Mouse (Mus musculus) frontal cortex, adult (tissue): ENCODE measurements around the gene Mfsd14a.
A peak's percentile ranks its signal among the peaks of the same experiment; 100 is the strongest.

ENCODE experiments used
- ATAC-seq: cut with Nextera tagmentation; 2 replicates; pipeline ENCODE4 v1.9.2; 2017; ENCODE audit warnings: mild to moderate bottlenecking, moderate library complexity, mixed read lengths; ENCODE audit not compliant: low TSS enrichment

Mfsd14a gene

GRCm38 (mm10) chr3:116653278-116653945, 9.1 kb downstream of the Mfsd14a start:
- 0 out of 2 replicates have a peak, but pooled peaks have one; percentile 28 for ATAC-seq

- ATAC-seq, result peak; percentile 20
These were observed 10.4 kb downstream of the Mfsd14a start for GRCm38 (mm10) chr3:116652033-116652446.

- ATAC-seq, result peak; percentile 86
These were observed 11.8 kb downstream of the Mfsd14a start for GRCm38 (mm10) chr3:116650698-116651097.

- no peak for ATAC-seq
These were observed 13.7 kb downstream of the Mfsd14a start for GRCm38 (mm10) chr3:116648805-116649204.

- no peak for ATAC-seq
These were observed 16.1 kb downstream of the Mfsd14a start for GRCm38 (mm10) chr3:116646387-116646786.

GRCm38 (mm10) chr3:116642373-116642772, 20.1 kb downstream of the Mfsd14a start:
- ATAC-seq, result no peak

GRCm38 (mm10) chr3:116641811-116642371, 20.6 kb downstream of the Mfsd14a start:
- ATAC-seq, result no peak

- no peak for ATAC-seq
These were observed 22.5 kb downstream of the Mfsd14a start for GRCm38 (mm10) chr3:116640024-116640423.

- ATAC-seq, result no peak
These were observed 23.9 kb downstream of the Mfsd14a start for GRCm38 (mm10) chr3:116638572-116638971.

GRCm38 (mm10) chr3:116637693-116638476, 24.6 kb downstream of the Mfsd14a start:
- no peak for ATAC-seq

- ATAC-seq, result no peak
These were observed 26.7 kb downstream of the Mfsd14a start for GRCm38 (mm10) chr3:116635799-116636198.

- ATAC-seq, result no peak
These were observed 27.6 kb downstream of the Mfsd14a start for GRCm38 (mm10) chr3:116634853-116635252.

GRCm38 (mm10) chr3:116634091-116634490, 28.4 kb downstream of the Mfsd14a start:
- ATAC-seq, result no peak

- no peak for ATAC-seq
These were observed 29.5 kb downstream of the Mfsd14a start for GRCm38 (mm10) chr3:116632971-116633370.

GRCm38 (mm10) chr3:116631459-116631858, 31.0 kb downstream of the Mfsd14a start:
- no peak for ATAC-seq

- no peak for ATAC-seq
These were observed 39.8 kb downstream of the Mfsd14a start for GRCm38 (mm10) chr3:116622641-116623040.

- 0 out of 2 replicates have a peak, but pooled peaks have one; percentile 38 for ATAC-seq
These were observed 41.7 kb downstream of the Mfsd14a start for GRCm38 (mm10) chr3:116620636-116621370.

- ATAC-seq, result no peak
These were observed 43.6 kb downstream of the Mfsd14a start for GRCm38 (mm10) chr3:116618855-116619254.

GRCm38 (mm10) chr3:116615318-116616068, 47.0 kb downstream of the Mfsd14a start:
- no peak for ATAC-seq

GRCm38 (mm10) chr3:116614295-116614892, 48.1 kb downstream of the Mfsd14a start, which contains the start of gene Trmt13:
TSS of gene Trmt13 (minus strand) at chr3:116614587.
- peak; percentile 74 for ATAC-seq

GRCm38 (mm10) chr3:116604570-116604969, 57.9 kb downstream of the Mfsd14a start:
- ATAC-seq, result peak; percentile 74
